Mouse (Mus musculus) bone marrow, adult 2 months (tissue): ENCODE measurements around the gene Srrm3.

Experiments
- CTCF ChIP-seq: fragments of 200-500 bp; IDR thresholded peaks from 2 replicates; pipeline ENCODE4 v1.5.1; 2011; ENCODE audit warnings: low read length, control low read depth; ENCODE audit not compliant: control insufficient read depth, insufficient read depth
- POLR2A ChIP-seq: fragments of 200-500 bp; IDR thresholded peaks from 2 replicates; pipeline ENCODE4 v1.6.1; 2011; ENCODE audit warnings: low read depth, mild to moderate bottlenecking, control low read depth, low read length, borderline replicate concordance; ENCODE audit not compliant: control insufficient read depth

DNA sequence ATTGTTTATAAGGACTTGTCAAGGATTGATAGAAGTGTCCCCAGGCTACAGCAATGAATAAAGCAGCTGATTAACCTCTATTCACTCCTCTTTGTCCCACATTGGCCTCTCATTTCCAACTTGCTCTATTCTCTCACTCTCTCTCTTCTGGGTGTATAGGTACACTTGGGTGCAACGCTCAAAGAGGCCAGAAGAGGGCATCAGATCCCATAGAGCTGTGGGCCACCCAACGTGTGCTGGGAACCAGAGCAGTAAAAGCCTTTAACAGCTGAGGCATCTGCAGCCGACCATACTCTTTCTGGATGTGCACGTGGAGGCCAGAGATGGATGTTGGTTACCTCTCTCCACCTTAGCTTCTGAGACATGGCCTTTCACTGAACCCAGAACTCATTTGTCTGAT is 3.6 kb upstream of the Srrm3 start:
- TF ChIP-seq POLR2A (no peak), CTCF (0 out of 2 replicates have a peak, but pooled peaks have one; percentile 28)
